Mouse (Mus musculus) spleen, postnatal 4 days (tissue): Measurements from ENCODE around the gene Cds2.

Experiments used
- DNase-seq, 2 experiments: peaks; one replicate each; pipeline ENCODE4 v3.0.0; 2022; ENCODE audit warnings: low spot score in 2 of 2

Gene Cds2

GRCm38 (mm10) chr2:132292083-132292482 is 29.1 kb downstream of the Cds2 start:
- no peak for DNase-seq

DNA sequence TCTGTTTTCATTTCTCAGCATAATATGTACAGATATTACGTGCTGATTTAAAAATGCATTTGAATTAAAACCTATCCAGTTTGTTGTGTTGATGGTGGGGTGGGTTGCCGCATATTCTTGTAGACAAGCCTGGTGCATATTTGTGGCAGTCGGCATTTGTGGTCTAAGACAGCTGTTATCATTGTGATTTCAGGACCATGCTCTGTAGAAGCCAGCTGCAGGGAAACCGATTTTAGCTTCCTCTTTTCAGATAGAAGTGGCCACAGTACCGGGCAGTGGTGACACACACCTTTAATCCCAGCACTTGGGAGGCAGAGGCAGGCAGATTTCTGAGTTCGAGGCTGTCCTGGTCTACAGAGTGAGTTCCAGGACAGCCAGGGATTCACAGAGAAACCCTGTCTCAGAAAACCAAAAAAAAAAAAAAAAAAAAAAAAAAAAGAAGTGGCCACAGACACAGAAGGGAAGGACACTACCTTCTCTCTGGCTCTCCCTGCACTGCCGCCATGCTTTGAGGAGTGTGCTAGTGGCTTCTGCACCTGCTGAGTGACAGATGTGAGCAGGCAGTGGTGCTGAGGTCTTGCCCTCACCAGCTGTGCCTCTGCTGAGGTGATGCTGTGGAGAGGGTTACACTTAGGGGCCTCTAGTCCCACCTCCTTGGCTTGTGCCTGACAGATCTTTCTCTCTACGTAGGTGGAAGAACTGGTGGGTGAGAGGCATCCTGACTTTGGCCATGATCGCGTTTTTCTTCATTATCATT is 30.9 kb downstream of the Cds2 start:
- no peak for DNase-seq

- no peak for DNase-seq
These were observed 35.3 kb downstream of the Cds2 start for GRCm38 (mm10) chr2:132298250-132298649.

- no peak for DNase-seq
These were observed 38.5 kb downstream of the Cds2 start for GRCm38 (mm10) chr2:132301436-132301835.

DNA sequence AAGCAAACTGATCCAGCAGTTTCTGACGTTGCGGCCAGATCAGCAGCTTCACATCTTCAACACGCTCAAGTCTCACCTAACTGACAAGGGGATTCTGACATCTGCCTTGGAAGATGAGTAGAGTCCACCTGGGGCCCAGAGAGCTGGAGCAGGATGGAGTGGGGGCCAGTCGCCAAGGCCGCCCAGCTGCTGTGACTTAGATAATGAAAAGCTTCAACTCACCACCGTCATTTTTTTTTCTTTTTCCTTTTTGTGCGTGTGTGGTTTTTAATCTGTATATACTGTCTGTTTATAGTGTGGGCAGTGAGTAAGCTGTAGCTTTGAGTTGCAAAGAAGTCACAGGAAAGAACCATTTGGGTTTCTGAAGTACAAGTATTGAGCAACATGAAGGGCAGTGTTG is 42.2 kb downstream of the Cds2 start:
- DNase-seq = no peak

DNA sequence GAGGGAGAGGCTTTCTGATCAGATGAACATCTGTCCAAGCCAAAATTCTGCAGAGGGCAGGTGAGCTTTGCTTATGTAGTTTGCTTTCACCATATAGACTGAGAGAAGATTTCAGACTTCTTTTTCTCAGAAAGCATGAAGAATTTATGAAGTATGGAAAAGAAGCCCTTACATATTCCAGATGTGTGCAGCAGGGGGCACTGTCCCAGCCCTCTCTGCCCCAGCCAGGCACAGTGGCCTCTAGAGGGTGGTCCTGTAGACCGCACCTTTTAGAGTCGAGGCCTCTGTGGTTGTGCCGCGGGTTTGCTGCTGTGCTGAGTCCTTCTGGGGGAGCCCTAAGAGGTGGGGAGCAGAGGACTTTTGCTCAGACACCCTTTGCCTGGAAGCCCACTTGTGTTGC is 43.0 kb downstream of the Cds2 start:
- no peak for DNase-seq

DNA sequence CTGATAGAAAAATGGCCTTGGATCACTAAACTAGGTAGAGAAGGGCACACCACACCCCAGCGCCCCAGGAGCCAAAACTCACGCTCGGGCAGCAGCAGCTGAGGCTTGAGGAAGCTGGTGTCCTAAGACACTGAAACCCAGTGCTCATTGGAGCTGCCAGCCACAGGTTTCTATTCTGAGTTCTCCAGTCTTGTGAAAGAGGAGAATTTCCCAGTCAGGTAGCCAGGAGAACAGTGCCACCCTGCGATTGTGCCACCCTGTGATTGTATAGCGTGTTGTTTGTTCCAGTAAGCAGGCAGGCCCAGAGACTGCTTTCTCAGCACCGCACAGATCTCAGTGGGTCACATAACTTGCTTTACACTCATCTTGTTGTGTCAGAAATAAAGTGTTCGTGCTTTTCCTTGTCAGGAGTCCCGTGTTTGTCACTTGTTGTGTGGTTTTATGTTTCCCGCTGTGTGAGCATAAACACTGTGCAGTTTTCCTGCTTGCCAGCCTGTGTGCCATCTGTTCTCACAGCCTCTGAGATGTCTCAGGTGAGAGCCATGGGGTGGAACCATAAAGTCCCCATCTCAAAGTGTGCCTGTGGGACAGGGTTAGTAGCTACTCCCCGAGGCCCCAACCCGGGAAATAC is 44.4 kb downstream of the Cds2 start:
- no peak for DNase-seq

DNA sequence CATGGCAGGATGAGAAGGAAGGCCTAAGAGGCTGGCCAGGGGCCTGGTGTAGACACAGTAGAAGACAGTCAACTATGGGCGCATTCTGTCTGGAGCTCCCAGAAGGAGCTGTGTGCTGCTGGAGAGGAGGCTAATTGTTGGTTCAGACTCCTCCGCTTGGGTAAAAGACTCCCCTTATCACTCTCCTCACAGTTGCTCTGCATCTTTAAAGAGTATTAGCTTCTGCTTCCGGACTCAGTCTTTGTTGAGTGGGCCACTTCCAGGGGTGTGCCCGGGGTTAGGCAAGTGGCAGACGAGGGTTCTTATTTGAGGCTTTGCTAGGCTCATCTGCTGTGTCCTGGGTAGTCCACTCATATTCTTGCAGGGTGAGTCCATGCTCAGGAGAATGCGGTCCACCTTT is 45.9 kb downstream of the Cds2 start:
- DNase-seq = no peak

DNA sequence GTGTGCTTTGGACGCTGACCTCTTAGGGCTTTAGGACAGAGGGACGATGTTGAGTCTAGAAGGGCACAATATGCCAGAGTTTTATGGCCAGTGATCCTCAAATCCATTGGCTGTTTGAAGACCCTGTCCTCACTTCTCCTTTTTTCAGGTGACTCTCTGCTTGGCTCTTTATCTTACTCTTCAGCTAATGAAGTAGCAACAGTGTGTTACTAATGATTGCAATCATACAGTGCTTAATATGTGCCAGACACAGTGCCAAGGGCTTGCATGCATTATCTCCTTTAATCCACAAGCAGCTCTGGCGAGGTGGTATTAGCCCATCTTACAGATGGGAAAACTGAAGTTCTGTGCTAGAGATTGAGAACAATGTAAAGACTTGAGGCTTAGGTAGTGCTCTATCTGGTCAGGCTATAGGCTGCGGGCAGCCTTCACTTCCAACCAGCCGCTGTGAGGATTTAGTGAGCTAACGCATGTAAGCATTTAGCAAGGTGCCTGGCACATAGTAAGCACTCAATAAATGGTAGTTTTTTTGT is 46.5 kb downstream of the Cds2 start:
- DNase-seq = no peak

DNA sequence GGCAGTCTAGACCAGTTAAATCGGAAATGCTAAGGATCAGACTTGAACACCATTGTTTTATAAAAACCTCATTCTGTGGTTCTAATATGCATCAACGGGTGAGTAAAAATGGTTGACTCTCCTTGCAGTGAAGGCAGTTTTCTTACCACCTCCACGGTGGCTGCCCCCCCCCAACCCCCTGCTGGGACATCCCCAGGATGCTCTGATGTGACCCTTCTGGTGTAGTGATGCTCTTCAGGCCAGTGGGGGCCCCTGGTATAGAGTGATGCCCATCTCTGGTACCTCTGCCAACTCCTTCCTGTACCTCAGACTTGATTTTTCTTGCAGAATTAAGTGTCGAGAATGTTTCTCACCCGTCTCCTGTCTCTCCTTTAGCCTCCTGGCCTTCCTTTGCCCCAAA is 49.7 kb downstream of the Cds2 start:
- DNase-seq = peak in 1 of 2 experiments; percentile 26

GRCm38 (mm10) chr2:132313568-132313967 is 50.6 kb downstream of the Cds2 start:
- peak in 1 of 2 experiments; percentile 9 for DNase-seq

GRCm38 (mm10) chr2:132314057-132314456 is 51.1 kb downstream of the Cds2 start:
- peak in 1 of 2 experiments; percentile 41 for DNase-seq

DNA sequence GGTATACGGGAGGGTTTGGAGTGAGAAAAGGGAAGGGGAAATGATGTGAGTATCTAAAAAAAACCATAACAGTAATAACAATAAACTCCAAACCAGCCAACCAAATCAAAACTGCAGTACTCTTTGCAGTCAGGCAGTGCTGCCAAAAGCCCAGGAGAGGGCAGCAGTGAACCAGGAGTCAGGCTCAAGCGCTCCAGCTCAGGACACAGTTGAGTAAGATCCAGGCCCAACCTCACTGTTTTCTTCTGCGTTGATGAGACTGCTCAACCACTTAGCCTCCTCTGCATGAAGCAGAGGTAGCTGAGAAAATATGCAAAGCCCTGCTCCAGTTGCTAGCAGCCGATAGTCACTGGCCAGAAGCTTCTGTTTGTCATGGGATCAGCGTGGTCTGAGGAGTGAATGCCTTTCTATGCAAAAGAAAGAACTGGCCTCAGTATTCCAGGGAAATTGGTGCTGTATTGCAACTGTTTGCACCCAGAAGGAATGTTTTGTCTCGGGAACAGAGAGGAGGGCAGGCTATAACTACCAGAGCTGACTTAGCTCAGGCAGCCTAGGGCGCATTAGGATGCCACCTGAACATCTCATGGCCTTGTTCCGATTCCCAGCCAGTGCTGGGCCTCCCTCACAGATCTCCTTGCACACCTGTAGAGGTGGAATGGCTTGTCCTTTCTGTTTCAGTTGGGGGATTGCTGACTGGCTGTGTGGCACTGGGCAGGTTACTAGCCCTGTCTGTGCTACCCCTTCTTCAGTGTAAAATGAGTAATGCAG is 53.3 kb downstream of the Cds2 start:
- peak; percentile 48 to 79 for DNase-seq

DNA sequence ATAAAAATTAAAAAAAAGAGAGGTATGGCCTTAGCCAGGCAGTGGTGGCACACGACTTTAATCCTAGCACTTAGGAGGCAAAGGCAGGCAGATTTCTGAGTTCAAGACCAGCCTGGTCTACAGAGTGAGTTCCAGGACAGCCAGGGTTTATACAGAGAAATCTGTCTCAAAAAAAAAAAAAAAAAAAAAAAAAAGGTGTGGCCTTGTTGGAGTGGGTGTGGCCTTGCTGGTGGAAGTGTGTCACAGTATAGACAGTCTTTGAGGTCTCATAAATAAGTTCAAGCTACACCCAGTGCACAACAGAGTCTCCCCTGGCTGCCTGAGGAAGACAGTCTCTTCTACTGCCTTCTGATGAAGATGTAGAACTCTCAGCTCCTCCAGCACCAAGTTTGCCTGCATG is 54.2 kb downstream of the Cds2 start:
- DNase-seq = no peak

DNA sequence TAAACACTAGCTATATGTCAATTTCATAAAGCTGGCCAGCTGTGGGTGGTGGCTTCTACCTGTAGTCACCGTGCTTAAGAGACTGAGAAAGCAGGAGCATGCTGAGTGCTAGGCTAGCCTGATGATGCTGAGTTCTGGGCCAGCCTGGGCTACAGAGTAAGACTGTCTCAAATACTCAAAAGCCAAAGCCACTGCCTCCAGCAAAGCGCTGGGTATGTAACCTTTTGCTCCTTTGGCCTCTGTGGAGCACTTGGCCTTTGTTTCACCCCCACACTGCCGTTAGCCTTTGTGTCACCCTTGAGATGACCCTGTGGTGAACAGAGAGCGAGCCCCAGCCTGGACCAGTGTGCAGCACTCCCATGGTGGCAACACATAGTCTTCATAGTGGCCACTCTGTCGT is 57.6 kb downstream of the Cds2 start:
- peak in 1 of 2 experiments; percentile 51 for DNase-seq

DNA sequence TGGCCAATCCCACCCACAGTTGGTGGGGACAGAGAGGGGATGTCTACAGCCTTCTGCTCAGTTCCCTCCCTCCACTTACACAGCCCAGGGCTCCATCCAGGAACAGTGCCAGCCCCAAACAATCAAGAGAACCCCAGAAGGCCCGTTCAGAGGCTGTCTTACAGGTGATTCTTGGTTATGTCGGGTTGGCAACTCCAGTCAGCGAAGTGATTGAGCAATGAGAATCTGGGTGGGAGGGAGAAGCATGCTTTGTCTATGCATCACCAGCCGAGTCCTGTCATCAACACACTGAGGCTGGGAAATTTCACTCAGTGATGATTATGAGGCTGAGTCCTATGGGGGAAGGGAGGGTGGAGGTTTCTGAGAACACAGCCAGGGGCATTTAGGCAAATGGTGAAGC is 60.6 kb downstream of the Cds2 start:
- DNase-seq = peak in 1 of 2 experiments; percentile 37

- peak in 1 of 2 experiments; percentile 21 for DNase-seq
These were observed 74.3 kb downstream of the Cds2 start for GRCm38 (mm10) chr2:132337202-132337601.

GRCm38 (mm10) chr2:132340350-132340749 is 77.4 kb downstream of the Cds2 start:
- peak in 1 of 2 experiments; percentile 12 for DNase-seq

GRCm38 (mm10) chr2:132341293-132341692 is 78.3 kb downstream of the Cds2 start:
- peak in 1 of 2 experiments; percentile 12 for DNase-seq

- peak in 1 of 2 experiments; percentile 20 for DNase-seq
These were observed 80.9 kb downstream of the Cds2 start for GRCm38 (mm10) chr2:132343846-132344245.
